Mouse (Mus musculus): ENCODE measurements around the gene Snhg11. TPM values are rescaled to one million over a fixed set of nuclear protein-coding genes. Genes with fewer than 3 reads are reported as not detected.
"Not testable (repeated sequence)": the region's sequence is repeated elsewhere in the genome, so short reads cannot be mapped to it uniquely, and the experiment has no call there.

Gene Snhg11
- polyA plus RNA-seq, 1 experiment, result 12.7 TPM

GRCm38 (mm10) chr2:158379354-158380078 is 4.1 kb downstream of the Snhg11 start:
- no peak for DNase-seq
- TF ChIP-seq CTCF (IDR thresholded peaks at IDR 0.05; ENCODE audit: insufficient read depth, low read length), result peak; percentile 60
- TF ChIP-seq POLR2A (IDR thresholded peaks at IDR 0.05; ENCODE audit: borderline replicate concordance, extremely low read depth, low read depth, low read length), result no peak
- 41% methylated on average over 13 of the region's 13 CpGs for WGBS
- no peak overlapping the region for H3K4me3 ChIP-seq (replicated peaks; ENCODE audit: extremely low read depth, low read depth, low read length)
- no peaks in the 10 kb centered on the region for H3K4me1 ChIP-seq (ENCODE audit: control insufficient read depth, insufficient read depth, low read length)

DNA sequence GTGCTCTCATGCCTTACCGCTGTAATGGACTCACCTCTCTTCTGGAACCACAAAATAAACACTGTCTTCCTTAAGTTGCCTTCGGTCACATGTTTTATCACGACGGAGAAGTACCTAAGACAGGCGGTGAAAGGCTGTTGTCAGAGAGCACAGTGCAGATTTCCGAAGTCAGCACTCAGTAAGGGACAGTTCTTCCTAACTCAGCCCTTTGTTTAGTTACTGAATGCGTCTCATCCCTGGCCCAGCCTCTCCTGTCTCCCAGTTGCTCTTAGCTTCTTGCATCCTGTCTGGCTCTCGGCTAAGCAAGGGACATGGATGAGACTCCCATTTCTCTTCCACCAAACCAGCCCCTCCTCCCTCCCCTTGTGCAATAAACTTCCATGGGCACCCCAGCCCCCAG is 10.6 kb downstream of the Snhg11 start:
- Histone ChIP-seq H3K4me1 (ENCODE audit: control insufficient read depth, insufficient read depth, low read length) (no peaks in the 10 kb centered on the region; the same call in 1 of the 2 replicates), H3K4me3 (replicated peaks; ENCODE audit: extremely low read depth, low read depth, low read length) (no peak overlapping the region)
- WGBS, result 16% methylated on average over 8 of the region's 8 CpGs
- TF ChIP-seq CTCF (IDR thresholded peaks at IDR 0.05; ENCODE audit: insufficient read depth, low read length) (no peak), POLR2A (IDR thresholded peaks at IDR 0.05; ENCODE audit: borderline replicate concordance, extremely low read depth, low read depth, low read length) (no peak)
- DNase-seq, result no peak

- DNase-seq, result no peak
- TF ChIP-seq CTCF (IDR thresholded peaks at IDR 0.05; ENCODE audit: insufficient read depth, low read length), result no peak
- TF ChIP-seq POLR2A (IDR thresholded peaks at IDR 0.05; ENCODE audit: borderline replicate concordance, extremely low read depth, low read depth, low read length), result no peak
- no peak overlapping the region for H3K4me3 ChIP-seq (replicated peaks; ENCODE audit: extremely low read depth, low read depth, low read length)
- WGBS, result 87% methylated on average over 7 of the region's 7 CpGs
- H3K4me1 ChIP-seq (ENCODE audit: control insufficient read depth, insufficient read depth, low read length), result no peaks in the 10 kb centered on the region; the same call in 1 of the 2 replicates
Observed at GRCm38 (mm10) chr2:158389421-158389820, 14.0 kb downstream of the Snhg11 start.

DNA sequence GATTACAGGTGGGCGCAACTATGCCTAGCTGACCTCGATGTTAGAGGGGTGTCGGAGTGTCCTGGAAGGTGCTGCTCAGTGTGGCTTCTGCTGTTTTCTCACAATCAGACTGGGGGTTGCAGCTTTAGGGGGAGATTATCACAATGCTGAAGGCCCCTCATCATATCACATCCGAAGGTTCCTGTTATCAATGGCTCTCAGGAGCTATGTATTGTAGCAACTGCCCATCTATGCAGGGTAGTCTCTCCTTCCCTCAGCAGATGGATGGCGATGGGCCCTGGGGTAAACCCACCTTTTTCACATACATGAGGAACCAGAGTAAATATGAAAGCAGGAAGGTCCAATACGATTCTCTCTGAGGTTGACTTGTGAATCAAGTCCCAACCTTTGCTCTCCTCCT is 20.9 kb downstream of the Snhg11 start:
- Histone ChIP-seq H3K4me1 (ENCODE audit: control insufficient read depth, insufficient read depth, low read length) (no peaks in the 10 kb centered on the region), H3K4me3 (replicated peaks; ENCODE audit: extremely low read depth, low read depth, low read length) (no peak overlapping the region)
- TF ChIP-seq CTCF (IDR thresholded peaks at IDR 0.05; ENCODE audit: insufficient read depth, low read length) (no peak), POLR2A (IDR thresholded peaks at IDR 0.05; ENCODE audit: borderline replicate concordance, extremely low read depth, low read depth, low read length) (no peak)
- DNase-seq, result no peak
- WGBS, result 81% methylated on average over 6 of the region's 6 CpGs

- peak; percentile 62; the same call in 1 of the 2 replicates for TF ChIP-seq POLR2A (IDR thresholded peaks at IDR 0.05; ENCODE audit: borderline replicate concordance, extremely low read depth, low read depth, low read length)
- DNase-seq; H3K4me1 ChIP-seq (ENCODE audit: control insufficient read depth, insufficient read depth, low read length); H3K4me3 ChIP-seq (replicated peaks; ENCODE audit: extremely low read depth, low read depth, low read length): not testable (repeated sequence)
- WGBS, result 53% methylated on average over 13 of the region's 13 CpGs
Observed at GRCm38 (mm10) chr2:158397140-158397539, 21.7 kb downstream of the Snhg11 start.

GRCm38 (mm10) chr2:158402915-158403314 is 27.5 kb downstream of the Snhg11 start:
- 63% methylated on average over 7 of the region's 7 CpGs for WGBS
- TF ChIP-seq CTCF (IDR thresholded peaks at IDR 0.05; ENCODE audit: insufficient read depth, low read length) (no peak), POLR2A (IDR thresholded peaks at IDR 0.05; ENCODE audit: borderline replicate concordance, extremely low read depth, low read depth, low read length) (no peak)

GRCm38 (mm10) chr2:158408997-158409594 is 33.7 kb downstream of the Snhg11 start:
- H3K4me3 ChIP-seq (replicated peaks; ENCODE audit: extremely low read depth, low read depth, low read length), result peak overlapping the region; percentile 63
- TF ChIP-seq CTCF (IDR thresholded peaks at IDR 0.05; ENCODE audit: insufficient read depth, low read length), result no peak
- no peak for DNase-seq
- H3K4me1 ChIP-seq (ENCODE audit: control insufficient read depth, insufficient read depth, low read length), result peaks cover 9% of the 10 kb centered on the region
- WGBS, result 20% methylated on average over 14 of the region's 14 CpGs

More at GRCm38 (mm10) chr2:158402915-158403314, 27.5 kb downstream of the Snhg11 start:
- Histone ChIP-seq H3K4me3 (replicated peaks; ENCODE audit: extremely low read depth, low read depth, low read length) (no peak overlapping the region), H3K4me1 (ENCODE audit: control insufficient read depth, insufficient read depth, low read length) (no peaks in the 10 kb centered on the region)
- DNase-seq, result peak; percentile 27

DNA sequence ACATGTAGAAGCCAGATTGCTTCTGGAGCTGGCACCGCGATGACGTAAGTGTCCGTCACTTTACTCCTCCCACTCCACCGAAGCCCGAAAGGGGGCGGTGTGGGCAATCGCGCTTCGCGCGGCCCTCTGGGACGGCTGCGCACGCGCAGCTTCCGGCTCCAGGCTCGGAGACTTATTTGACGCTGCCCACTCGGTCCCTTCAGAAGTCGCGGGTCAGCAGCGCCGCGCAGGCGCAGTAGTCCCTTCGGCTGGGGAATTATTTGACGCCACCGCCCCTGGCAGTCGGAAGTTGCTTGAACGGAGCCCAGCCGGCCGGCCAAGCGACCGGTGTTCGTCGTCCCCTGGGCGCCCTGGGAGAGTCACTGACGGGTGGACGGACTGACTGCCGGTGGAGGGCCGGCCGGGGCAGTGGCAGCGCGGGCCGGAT is 34.2 kb downstream of the Snhg11 start, which contains the start of gene Ralgapb:
Ralgapb (plus strand) TSS at position 254 of the 427 bp plus-strand sequence.
- under 1% methylated on average over 46 of the region's 46 CpGs for WGBS
- DNase-seq, result peak; percentile 98
- H3K4me1 ChIP-seq (ENCODE audit: control insufficient read depth, insufficient read depth, low read length), result peaks cover 9% of the 10 kb centered on the region
- peak within 1 kb of the TSS; percentile 78 for H3K4me3 ChIP-seq (replicated peaks; ENCODE audit: extremely low read depth, low read depth, low read length)
- TF ChIP-seq CTCF (IDR thresholded peaks at IDR 0.05; ENCODE audit: insufficient read depth, low read length) (peak; percentile 50), POLR2A (IDR thresholded peaks at IDR 0.05; ENCODE audit: borderline replicate concordance, extremely low read depth, low read depth, low read length) (0 out of 2 replicates have a peak, but pooled peaks have one; percentile 38)

DNA sequence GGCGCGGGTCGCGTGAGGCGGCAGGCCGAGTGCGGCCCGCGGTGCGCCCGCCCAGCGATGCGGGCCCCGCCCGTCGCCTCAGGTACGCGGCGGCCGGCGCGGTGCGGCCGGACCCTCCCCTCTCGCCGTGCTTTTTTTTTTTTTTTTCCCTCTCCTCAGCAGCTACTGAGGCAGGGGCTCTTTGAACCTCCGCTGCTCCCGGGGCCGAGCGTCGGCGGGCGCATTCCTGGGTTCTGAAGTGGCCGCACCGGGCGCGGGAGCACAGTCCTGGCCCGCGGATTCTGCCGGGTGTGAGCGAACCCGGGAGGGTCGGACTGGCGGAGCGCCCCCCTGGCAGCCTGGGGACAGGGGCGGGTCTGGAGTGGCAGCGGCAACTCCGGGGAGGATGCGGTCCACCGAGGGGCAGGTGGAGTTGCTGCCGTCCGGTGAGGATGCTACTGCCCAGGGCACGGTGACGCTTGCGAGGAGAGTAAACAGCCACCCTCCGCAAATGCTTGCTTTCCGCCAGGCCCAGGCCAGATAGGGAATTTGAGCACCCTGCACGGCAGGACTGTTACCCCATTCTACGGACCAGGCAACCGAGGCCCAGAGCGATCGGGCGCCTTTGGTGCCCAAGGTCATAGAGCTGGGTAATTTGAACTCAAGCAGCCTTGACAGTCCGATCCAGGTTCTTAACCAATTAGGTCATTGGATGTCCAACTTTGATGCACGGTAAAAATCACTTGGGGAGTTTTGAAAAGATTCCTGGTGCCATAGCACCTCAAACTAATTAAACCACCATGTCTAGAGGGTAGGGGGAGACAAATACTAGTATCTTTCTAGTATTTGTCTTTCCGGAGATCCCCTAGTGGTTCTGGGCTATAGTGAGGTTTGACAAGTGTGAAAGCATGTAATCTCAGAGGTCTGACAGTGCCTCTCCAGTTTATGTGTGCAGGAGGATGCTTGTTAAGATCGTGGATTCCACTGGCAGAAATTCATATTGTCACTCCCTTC is 34.9 kb downstream of the Snhg11 start:
- peak overlapping the region; percentile 78 for H3K4me3 ChIP-seq (replicated peaks; ENCODE audit: extremely low read depth, low read depth, low read length)
- H3K4me1 ChIP-seq (ENCODE audit: control insufficient read depth, insufficient read depth, low read length), result peaks cover 9% of the 10 kb centered on the region
- TF ChIP-seq POLR2A (IDR thresholded peaks at IDR 0.05; ENCODE audit: borderline replicate concordance, extremely low read depth, low read depth, low read length), result no peak
- no peak for TF ChIP-seq CTCF (IDR thresholded peaks at IDR 0.05; ENCODE audit: insufficient read depth, low read length)
- 2% methylated on average over 45 of the region's 67 CpGs for WGBS
- peak; percentile 62 for DNase-seq

Measured in lung, adult 2 months (tissue).